Mouse (Mus musculus) kidney, adult 8-10 months (tissue): ENCODE measurements around the gene Tnr.

Experiments used
- DNase-seq, 2 experiments: peaks; one replicate each; pipeline ENCODE4 v3.0.0; 2022

The Tnr gene

DNA sequence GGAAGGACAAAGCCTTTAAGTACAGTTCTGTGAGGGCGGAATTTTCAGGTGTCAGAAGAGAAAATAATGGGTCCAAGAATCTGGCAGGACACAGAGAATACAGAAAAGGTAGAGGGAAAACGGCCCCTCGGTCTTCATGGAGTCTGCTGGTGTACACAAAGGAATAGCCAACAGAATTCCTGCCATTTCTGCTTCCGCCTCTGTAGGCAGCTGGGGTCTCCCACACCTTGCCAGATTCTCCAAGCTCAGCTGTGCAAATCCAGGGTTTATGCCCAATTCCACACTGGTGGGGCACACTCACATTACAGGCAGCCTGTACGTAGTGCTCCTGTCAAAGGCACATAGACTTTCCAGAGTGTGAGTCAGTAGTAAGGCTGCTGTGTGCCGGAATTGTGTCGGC lies 43.6 kb downstream of the Tnr start:
- no peak for DNase-seq

DNA sequence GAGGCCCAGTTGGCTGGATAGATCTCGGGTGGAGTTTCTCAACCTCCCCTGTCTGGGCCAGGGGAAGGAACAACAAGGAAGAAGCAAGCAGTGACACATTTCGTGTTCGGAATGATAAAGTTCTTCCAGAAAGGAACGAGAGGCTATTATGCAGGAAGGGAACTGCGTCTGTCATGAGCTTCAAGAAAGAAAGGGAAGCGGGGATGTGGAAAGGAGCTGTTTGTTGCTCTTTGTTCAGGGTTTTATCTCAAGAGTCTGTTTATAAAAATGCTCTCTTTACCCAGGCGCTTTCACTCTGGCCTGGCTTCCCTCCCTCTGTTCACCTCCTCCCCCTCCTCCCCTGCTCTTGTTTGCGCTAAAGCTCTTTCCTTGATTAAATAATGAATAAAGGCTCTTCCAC lies 46.7 kb downstream of the Tnr start:
- DNase-seq, result no peak

DNA sequence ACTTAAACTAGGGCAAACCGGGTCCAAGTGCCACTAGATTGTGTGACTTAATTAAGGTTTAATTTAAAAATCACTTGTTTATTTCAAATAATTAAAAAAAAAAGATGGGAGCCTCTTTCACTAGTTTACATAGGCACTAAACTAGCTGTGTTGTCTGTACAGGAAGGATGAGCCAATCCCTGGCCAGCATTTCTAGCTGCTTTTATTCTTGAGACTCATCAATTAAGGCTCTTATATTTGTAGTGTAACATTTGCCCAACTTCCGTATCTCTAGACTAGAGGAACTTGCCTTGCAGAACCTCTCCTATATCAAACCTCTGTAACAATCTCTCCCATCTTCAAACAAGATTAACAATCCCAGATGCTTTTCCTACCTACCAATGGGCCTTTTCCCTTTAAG lies 47.3 kb downstream of the Tnr start:
- no peak for DNase-seq

DNA sequence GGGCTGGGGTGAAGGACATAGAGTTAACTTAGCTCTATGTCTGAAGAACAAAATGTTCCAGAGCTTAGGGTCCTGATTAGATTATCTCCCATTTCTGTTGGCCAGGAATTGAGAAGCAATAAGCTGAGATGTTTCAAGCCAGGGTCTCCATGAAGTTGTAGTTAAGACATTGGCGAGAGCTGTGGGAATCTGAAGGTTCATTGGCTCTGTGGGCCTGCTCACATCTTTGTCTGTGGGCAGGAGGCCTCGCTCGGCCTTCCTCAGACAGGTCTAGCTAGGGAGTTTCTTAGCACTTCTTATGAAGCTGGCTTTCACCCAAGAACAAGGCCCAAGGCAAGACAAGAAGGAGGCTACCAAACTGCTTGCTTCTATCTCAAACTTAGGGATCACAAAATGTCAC lies 48.4 kb downstream of the Tnr start:
- no peak for DNase-seq

DNA sequence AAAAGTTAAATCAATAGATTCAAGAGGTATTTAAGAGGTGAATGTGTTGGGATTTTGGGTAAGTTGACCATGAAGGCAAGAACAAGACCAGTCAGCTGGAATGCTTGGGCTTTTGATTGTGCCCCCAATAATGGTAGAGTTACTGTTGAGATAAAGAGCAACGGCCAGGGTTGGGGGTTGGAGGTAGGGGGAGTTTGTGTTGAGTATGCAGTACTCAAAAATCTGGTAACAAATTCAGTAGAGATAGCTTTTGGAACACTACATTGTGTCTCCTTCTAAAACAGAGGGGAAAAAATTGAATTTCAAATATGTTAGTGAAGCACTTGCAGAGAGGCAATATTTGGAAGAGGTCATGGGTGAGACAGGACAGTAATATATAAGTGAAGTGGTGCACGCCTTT lies 49.5 kb downstream of the Tnr start:
- DNase-seq, result no peak

DNA sequence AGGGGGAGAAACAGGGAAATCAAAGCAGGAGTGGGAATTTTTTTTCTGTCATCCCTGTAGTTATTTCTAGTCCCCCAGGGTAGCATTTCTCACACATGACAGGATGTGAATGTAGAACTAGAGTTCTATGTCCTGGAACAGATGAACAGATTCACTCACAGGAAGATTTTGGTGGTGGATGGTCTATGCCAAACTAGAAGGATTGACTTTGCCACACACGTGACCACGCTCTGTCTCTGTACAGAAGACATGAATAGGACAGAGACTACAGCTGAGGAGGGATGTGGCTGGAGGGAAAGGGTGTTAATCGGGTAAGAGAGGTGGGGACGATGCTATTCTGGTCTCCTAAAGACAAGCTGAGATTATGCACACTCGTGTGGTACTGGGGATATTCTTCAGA lies 51.1 kb downstream of the Tnr start:
- DNase-seq, result no peak

DNA sequence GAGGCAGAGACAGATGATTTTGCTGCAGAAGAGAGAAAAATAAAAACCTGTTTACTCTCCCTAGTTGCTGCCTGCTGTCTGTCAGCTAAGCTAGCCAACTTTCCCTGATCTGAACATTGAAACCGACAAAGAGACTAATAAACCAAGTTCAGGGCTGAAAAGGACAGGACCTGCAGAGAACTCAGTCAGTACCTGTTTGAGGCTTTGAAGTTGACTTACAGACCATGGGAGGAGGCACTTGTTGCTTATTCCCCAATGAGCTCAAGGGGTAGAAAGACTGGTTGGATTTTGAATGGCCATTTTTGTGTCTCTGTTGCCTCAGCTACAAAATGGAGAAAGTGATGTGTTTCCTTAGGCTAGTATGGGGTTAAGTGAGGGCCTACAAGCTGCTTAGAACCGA lies 52.7 kb downstream of the Tnr start:
- DNase-seq, result no peak

DNA sequence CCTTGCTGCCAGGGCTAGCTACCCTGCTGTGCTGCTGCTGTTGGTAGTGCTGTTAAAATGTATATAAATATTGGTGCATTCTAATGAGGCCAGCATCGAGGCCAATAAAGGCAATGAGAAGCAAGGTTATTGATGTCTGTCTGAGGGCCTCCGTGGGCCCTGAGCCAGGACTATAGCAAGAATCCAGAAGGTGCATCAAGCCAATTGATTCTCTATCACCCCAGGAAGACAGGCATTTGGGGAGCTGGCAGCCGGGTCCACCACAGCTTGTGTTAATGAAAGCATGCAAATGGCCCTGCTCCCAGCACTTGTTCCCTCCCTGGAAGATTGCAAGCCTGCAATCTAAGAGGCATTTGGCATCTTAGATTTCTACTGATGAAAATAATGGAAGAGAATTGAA lies 54.8 kb downstream of the Tnr start:
- no peak for DNase-seq

DNA sequence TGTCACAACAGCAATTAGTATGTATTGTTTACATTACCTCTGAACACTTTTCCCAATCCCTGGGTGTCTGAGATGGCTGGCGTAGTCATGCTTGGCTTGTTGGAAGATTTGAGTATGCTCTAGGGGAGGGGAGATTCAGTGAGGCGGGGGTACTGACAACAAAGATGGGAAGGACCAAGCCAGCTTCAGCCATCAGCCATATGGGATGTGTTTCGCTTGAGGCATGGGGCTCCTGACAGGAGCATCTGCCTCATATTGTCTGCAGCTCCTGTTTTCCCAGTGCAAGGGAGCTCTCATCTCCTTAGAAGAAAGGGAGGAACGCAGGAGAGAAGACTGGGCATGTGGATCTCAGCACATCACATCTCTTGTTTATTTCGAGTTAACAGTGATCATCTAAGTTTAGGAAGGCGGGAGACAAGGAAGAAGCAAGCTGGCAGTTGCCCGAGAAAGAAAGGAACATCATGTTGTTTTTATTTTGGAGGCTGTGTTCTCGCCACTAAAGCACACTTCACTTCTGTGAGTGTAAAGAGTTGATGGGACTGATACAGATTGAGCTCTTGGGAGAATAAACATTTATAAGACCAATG lies 56.9 kb downstream of the Tnr start:
- DNase-seq, result no peak

DNA sequence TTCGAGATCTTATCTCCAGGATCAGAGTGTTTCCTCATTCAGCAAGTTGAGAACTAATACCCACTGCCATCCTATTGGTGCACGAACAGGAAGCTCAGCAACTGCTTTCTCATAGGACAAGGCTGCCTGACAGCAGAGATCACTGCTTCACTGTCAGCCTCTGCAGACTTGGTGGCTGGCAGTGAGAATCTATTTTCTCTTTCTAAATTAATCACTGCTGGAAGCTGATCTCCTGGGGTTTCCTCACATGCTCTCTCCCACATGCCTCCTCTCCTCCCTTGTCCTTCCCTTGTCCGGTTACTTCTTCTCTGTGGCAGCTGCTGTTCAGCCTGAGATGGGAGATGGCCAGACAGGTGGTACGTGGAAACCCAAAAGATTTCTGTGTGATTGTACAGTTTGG lies 60.3 kb downstream of the Tnr start:
- DNase-seq, result no peak

DNA sequence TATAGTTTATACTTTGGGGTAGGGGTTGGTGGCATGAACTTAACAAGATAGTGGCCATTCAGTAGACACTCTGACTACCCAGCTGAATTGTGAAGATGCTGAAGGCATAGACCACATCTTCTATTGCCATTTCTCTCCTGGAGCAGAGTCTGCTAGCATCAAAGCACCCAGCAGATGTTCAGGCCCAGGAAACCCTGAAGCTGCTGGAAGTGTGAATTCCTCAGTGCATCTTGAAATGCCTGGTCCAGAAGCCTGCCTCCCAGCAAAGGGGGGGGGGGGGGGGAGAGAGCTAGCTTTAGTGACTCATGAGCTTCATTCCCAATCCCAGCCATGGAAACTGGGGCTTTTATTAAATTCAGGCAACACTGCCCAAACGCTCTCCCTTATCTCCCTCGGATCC lies 65.2 kb downstream of the Tnr start:
- DNase-seq, result no peak

DNA sequence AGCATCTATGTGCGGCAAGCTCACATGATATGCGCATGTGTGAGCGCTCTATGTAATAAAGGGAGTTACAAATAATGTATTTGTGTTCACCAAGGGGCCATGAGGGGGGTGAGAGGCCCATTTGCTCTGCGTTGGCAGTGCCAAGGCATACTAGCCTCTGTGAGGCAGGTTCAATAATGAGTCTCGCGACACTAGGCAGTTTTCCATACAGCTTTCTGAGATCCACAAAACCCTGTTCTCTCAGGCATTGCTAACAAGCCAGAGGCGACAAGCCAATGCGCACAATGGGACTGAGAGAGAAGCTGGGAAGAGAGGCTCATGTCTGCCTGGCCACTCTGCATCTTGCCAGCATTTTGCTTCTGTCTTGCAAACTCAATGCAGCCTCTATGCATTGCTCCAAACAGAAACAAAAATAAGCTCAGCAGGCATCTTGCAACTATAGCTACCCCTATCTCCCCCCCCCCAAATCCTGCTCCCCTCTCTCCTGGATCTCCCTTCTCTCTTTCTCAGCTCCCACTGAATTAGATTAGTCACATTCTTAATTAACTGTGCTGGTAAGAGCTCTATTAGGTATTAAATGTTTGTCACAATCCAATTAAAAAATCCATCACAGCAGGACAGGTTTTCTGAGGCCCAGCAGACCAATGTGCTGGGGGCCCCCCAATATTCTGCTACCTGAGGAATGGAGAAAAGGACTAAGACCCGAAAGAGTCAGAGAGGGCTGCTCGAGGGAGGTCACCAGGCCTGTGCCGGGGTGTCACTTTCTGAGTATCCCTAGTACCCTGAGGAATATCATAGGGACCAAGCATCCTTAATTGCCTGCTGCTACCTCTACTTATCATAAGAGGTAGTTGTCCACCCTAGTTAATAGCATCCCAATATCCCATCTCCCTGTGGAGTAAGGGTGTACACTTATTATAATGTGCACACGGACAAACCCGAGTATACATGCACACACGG lies 70.8 kb downstream of the Tnr start:
- DNase-seq, result no peak

DNA sequence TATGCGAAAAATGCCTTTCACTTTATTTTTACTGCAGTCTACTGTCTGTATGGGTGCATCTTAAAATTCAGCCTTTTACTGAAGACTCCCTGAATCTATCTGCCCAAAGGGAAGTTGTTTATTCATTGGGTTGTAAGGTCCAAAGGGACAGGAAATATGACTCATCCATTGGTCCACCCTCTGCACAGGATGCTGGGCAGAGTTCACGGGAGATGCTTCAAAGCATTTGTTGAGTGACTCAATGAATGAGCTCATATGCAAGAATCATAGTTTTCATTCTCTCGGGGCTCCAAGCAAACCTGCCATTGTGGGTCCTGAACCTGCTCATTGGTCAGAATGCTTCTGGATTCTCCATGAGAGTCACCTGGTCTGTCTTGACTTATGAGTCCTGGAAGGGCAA lies 72.2 kb downstream of the Tnr start:
- no peak for DNase-seq

DNA sequence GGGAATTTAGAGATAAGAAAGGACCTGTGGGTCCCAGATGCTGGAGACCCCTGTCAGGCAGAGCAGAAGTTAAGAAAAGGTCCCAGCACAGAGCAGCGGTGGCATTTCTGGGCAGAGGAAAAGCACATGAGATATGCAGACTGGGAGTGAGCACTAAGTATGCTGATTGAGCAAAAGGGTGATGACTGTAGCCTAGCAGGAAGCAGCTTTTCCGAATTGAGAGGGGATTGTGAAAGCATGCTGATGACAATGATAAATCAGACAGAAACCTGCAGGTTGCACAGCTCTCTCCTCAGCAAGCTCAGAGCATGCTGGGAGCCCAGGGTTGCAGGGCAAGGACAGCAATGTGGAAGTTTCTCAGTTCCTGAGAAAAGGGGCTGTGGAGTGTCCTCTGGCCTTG lies 73.1 kb downstream of the Tnr start:
- DNase-seq, result no peak

DNA sequence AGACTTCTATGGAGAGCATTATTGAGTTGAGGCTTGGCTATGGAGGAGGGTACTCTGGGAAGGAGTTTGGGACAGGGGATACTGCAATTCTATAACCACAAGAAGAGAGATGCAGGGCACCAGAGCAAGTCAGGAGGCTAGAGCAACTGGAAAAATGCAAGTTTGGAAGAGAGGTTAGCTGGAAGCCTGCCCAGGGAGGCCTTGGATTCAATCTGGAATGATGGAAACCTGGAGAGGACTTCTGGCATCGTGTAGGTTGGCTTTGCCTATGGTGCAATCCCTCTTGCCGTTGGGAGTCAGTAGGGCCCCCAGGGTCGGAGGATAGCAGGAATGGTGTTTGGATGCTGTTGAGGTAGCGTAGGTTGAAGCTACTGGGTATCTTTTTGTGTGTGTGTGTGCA lies 90.0 kb downstream of the Tnr start:
- DNase-seq, result no peak

DNA sequence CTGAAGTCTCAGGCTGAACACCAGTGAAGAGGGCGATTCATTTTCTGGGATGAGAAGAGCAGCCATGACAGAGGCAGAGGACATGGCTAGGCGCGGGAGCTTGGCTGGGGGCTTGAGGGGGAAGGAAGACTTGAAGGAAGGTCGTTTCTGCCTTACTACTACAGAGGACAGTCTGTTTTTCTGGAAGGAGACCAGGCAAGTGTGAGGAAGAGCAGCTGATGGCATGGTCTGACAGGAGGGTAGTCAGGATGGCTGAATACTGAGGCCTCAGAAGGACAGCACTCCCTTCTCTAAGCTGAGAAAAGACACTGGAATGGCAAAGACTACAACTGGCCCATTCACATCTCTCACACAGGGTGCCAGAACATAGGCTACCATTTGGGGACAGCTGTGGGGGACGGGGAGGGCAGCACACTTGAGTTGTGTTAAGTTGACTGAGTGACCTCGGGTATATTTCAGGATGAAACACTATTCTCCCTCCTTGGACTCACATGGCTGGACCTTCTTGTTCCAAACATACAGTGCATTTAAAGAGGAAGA lies 90.6 kb downstream of the Tnr start:
- DNase-seq, result no peak

DNA sequence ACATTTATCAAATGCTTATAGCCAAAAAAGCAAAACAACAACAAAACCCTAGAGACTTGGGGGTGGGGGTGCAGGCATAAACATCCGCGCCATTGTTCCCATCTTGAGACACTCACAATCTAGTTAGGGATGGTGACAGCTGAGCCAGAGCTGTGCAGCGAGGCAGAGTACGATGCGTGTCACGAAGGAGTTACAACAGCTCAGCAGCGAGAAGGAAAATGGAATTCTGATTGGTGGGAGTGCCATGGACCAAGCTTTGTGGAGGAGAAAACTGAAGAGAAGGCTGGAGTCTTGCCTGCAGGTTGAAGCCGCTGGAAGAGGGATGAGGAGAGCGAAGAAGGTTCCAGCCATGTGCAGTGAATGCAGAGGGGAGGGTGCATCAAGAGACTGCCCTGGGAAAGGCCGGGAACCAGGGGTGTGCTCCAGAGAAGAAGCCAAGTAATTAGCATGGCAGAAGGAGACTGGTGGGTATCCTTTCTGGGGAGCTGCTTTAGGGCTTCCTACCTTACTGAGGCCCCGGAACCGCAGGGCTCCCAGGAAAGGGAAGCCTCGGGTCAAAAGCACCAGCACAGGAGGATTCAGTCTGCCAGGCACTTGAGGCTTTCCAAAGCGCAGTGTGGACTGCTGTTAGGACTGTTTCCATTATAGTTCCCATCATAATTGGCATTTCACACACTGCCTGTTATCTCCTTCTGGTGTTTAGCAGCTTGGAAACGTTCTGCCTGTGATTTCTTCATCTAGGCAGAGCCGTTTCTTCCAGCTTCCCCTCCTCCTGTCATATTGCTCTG lies 91.3 kb downstream of the Tnr start:
- DNase-seq, result no peak

DNA sequence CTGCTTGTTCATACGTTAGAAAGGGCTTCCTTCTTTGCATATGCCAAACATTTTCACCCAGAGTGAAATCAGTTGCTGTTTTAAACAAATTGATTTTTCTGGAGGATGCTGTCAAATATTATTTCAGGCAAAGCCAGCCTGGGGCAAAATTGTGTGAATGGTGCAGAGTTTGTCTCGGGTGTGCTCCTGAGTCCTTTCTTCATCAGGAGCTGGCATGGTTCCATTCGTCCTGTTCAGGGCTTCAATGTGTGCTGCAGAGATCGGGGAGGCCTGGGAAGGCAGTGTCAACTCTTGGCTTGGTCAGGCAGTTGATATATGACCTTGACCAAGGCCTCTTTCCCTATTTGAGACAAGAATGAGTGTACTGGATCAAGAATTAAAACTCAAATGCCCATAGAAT lies 92.1 kb downstream of the Tnr start:
- no peak for DNase-seq

DNA sequence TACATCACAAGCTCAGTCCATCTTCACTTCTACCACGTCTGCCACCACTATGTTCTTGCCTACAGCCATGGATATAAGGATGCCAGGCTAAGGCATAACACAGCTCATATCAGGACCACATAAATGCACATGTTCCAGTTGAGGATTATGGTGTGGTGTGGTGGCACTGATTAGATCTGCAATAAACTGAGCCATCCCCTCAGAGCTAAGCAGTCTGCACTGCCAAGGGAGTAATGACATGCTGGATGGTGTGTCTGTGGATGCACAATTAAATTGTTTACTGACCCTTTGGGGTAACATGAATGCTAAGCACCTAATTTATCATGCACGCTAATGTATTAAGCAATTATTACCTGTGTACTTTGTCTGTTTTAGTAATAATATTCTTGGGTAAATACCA lies 95.6 kb downstream of the Tnr start:
- DNase-seq, result no peak

DNA sequence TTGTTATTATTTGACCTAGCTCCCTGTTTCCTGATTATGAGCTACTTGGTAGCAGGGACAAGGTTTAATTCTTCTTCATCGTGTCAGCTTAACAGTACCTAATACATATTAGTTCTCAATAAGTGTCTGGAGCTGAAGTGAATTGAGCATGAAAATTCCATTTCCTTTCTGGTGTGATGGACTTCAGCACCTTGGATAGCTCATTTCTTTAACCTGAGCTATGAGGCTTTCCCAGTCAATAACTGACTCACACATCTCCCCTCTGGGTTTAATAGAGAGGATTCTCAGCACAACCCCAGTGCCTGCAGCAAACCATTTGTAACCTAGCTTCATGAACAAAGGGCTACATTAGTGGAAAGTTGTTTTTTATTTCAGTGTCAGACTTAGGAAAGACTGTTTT lies 97.8 kb downstream of the Tnr start:
- DNase-seq, result no peak

DNA sequence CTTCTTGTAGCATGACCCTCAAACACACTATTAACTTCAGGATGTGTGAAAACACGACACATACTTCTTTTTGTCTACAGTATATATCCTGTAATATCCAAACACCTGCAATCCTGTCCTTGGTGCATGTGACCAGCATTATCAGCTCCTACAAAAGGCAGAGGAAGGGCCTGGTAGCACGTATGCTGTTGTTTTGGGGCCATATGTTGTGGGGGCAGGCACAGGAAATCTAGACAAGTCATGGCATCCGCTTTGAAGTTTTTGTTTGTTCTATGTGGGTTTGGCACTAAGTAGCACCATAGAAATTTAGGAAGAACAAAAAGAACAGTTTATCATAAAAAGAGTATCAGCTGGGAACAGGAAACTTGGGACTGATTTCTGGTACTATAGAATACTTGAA lies 105.5 kb downstream of the Tnr start:
- DNase-seq, result no peak

DNA sequence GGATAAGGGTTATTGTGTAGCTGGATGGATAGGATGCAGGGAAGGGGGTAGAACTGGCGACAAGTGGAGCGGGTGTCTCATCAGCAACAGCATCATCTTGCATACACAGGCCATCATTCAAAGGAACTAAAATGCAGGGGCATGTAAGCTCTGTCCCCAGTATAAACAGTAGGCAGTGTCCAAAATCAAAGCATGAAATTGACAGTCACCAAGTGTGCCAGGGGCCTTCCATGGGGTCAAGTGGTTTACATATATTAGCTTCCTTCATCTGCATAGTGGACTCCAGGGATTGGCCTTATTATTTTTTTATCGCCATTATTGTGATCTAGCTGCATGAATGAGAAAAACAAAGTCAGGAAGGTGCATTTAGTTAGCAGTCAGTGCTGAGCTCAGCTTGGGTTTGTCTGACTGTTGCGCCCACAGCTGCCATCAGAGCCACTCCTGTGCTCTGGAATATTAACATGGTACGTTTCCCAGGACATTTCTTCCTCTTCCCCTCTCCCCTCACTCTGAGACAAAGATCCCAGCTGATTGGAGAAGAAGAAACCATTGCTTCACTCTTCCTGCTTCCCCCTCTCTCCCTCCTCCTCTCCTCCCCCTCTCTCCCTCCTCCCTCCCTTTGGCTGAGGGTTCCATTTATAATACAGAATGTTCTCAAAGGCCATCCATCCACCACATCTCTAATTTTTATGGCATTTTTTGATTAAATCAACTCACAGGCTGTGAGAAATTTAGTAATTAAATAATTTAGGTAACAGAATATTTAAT lies 106.4 kb downstream of the Tnr start:
- no peak for DNase-seq

DNA sequence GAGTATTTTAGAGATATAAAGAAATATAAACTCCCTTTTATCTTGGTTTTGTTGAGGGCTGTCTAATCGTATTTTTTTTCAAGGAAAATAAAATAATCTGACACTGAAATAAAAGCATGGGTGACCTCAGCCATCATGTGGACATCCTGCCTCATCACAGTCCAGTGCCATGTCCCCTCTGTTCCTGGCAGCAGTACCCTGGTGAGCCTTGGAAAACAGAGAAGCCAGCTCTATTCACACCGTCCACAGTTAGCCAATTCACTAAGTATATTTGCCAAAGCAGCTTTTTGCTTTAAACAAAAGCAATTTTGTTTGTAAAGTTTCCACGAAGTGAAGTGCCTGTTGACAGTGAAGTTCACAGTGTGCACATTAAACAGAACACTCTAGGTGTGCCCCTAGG lies 109.0 kb downstream of the Tnr start:
- no peak for DNase-seq
